Mouse (Mus musculus) heart, adult 2 months (tissue): ENCODE results near the gene Shmt1.

Experiments used
- CTCF ChIP-seq: fragments of 200-600 bp; IDR thresholded peaks from 2 replicates; pipeline ENCODE4 v1.8.1; 2022; ENCODE audit warnings: antibody characterized with exemption, mild to moderate bottlenecking, moderate library complexity
- EP300 ChIP-seq: fragments of 200-500 bp; IDR thresholded peaks from 2 replicates; pipeline ENCODE4 v1.6.1; 2011; ENCODE audit warnings: low read depth, low read length, control low read depth; ENCODE audit not compliant: insufficient read depth
- POLR2A ChIP-seq: fragments of 200-500 bp; IDR thresholded peaks from 2 replicates; pipeline ENCODE4 v1.6.1; 2011; ENCODE audit warnings: mild to moderate bottlenecking, low read depth, low read length, control low read depth; ENCODE audit not compliant: insufficient read depth

- no peak for TF ChIP-seq CTCF
- no peak for TF ChIP-seq POLR2A
- TF ChIP-seq EP300: no peak
Observed at GRCm38 (mm10) chr11:60823771-60824170, 12.3 kb upstream of the Shmt1 start.
